Mouse (Mus musculus): ENCODE data around the gene Tprn.

DNA sequence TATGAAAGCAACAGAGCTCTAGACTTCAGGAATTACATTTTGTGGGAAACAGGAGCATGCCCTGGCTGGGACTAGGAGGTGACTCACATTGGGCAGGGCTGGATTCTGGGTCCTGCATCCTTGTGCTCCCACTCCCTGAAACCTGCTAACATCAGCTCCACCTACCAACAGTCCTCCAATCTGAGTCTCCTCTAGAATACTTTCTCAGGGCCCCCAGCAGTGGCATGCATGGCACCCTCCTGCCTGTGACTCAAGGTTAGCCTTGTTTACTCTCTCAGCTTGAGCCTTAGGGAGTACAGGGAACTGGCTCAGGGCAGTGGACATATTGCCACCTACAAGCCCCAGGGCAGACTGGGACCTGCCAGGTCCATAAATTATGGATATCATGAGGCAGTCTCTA is 24.3 kb upstream of the Tprn start:
- TF ChIP-seq EP300 (IDR thresholded peaks at IDR 0.05; ENCODE audit: low read length) (no peak), CHD2 (IDR thresholded peaks at IDR 0.05; ENCODE audit: low read length) (no peak), CTCF (conservative IDR thresholded peaks at IDR 0.05 in 1 of 2, IDR thresholded peaks at IDR 0.05 in 1 of 2; ENCODE audit: low read depth in 2 of 2, low read length in 2 of 2) (no peak), E2F4 (IDR thresholded peaks at IDR 0.05; ENCODE audit: insufficient replicate concordance, low read depth, low read length) (no peak), NELFE (IDR thresholded peaks at IDR 0.05; ENCODE audit: low read depth, low read length) (no peak), POLR2A (IDR thresholded peaks at IDR 0.05; ENCODE audit: low read depth, low read length) (no peak), ZC3H11A (IDR thresholded peaks at IDR 0.05; ENCODE audit: low read depth, low read length) (no peak)
